Mouse (Mus musculus) adrenal gland, postnatal 10 days (tissue): ENCODE measurements around the gene A930004D18Rik. TPM values are rescaled to one million over a fixed set of nuclear protein-coding genes. Genes with fewer than 3 reads are reported as not detected.
A peak's percentile ranks its signal among the peaks of the same experiment; 100 is the strongest.

ENCODE experiments used
- DNase-seq: peaks from one replicate; pipeline ENCODE4 v3.0.0; 2021; ENCODE audit warnings: mixed read lengths
- total RNA-seq, 2 experiments: library from RNA; stranded (reverse); gene quantifications; 2 replicates each; pipeline ENCODE4 v1.2.3; 2021

Gene A930004D18Rik
- total RNA-seq, 2 experiments from 2014 or later, result 2.3 to 6.1 TPM

GRCm38 (mm10) chr2:18038141-18038752 is 710 bp upstream of the A930004D18Rik start:
- no peak for DNase-seq

DNA sequence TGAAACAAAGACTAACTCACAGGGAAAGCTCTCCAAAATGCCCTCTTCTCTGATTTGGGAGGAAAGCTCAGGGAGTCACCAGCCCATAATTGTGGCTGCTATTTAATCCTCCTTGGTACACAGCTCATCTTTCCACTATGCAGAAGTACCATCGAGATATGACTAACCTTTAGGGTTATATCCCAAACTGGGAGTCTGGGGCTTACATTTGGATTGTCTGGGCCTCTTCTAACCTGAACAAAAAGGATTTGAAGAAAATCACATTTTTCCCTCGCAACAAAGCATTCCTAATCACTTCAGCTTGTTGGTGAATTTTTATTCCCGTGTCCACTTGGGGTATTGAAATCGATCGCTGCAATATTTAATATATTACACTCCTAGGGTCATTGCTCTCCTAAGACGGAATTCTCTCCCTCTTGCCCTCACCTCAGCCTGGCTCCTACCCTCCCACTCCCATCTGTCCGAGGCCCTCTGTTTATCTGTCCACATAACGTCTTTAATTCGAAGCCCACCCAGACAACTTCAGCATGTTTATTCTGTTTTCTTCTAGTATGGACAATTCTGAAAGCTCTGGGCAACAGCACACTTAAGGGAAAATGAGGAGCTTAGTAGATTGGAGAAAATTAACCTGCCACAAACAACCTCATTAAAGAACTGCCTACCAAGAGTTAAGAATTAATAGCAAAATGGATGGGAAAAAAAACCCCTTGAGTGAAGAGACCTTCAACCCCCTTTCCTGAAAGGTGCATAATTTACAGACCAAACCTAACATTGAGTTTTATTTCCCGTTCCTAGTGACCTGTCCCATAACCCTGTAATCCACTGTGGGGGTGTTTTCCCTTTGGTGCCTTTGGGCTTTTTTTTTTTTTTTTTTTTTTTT is 2.9 kb downstream of the A930004D18Rik start:
- DNase-seq, result no peak

- no peak for DNase-seq
These were observed 4.1 kb downstream of the A930004D18Rik start for GRCm38 (mm10) chr2:18033166-18034108.

DNA sequence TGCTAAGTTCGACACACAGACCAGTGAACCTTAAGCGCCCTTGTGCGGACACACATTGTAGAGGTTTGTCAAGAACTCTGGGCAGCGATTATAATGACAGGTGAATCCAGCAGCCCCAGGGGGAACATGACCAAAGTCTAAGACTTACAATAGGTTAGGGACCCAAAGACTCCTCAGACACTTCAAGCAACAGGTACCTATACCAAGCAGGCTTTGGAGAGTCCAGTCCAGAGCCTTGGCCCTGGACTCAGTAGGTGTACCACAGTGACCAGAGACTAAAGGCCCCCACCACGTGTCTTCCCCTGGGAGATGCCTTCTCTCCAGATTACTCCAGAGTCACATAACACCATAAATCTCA is 5.0 kb downstream of the A930004D18Rik start:
- no peak for DNase-seq

DNA sequence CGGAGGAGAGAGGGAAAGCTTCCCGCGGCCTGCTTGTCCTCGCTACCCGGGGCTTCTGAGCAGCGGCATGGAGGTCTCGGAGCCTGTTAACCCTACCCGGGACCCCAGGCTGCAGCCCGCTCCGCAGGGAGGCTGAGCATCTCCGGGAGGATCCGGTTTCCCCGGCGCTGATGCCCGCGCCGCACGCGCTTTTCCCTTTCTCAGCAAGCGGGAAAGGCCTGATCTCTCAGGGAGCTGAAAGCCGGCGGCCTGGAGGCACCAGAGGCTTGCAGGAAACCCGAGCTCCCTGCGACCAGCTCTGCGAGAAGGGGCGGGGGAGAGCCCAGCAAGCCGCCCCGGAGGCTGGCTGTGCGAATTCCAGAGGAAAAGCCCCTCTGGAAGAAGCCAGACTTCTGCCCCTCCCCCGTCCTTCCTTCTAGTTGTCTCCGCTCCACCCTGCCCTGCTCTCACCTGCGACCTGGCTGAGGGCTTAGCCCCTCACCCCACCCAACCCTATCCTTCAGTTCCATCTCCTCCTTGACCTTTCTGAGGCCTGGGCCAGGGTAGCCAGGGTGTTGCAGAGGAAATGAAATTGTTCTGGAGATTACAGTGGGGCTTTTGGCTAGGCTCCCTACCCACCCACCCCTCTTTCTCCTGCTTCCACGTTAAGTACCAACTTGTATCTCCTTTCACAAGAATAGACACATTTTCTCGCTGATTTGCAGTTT is 5.6 kb downstream of the A930004D18Rik start:
- peak; percentile 72 for DNase-seq

- DNase-seq, result peak; percentile 52
These were observed 6.2 kb downstream of the A930004D18Rik start for GRCm38 (mm10) chr2:18031271-18031821.

DNA sequence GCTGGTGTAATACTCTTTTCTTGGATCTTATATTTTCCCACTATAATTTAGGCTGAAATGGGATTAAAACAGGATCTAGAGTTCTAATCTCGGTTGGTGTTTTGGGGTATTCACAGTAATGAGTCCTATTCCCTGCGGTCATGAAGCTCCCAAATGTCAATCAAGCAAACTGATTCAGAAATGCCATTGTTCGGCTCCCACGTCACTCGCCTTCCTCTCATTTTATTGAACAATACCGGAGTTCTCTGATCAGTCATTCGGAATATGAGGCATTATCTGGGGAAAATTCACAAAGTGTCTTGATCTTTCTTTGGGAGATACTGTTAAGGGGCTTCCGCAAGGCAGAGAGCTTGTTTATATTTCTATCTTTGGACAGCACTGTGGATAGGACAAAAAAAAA is 7.0 kb downstream of the A930004D18Rik start:
- no peak for DNase-seq

DNA sequence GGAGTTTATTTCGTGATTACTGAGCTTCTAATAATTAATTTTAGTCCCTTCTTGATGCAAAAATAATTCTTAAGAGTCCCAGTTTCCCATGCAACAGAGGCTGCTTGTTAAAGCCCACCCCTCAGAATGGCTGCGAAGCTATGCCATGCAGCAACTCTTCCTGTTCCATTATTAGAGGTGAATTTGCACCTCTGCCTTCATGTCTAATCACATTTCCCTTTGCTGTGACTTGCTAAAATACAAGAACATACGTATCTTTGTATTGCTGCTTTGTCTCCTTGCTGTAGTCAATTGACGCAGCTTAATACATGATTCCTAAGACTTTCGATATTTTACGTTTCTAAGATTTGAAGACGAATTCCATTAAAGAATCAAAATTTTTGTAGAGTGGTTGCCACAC is 7.9 kb downstream of the A930004D18Rik start:
- DNase-seq, result no peak

DNA sequence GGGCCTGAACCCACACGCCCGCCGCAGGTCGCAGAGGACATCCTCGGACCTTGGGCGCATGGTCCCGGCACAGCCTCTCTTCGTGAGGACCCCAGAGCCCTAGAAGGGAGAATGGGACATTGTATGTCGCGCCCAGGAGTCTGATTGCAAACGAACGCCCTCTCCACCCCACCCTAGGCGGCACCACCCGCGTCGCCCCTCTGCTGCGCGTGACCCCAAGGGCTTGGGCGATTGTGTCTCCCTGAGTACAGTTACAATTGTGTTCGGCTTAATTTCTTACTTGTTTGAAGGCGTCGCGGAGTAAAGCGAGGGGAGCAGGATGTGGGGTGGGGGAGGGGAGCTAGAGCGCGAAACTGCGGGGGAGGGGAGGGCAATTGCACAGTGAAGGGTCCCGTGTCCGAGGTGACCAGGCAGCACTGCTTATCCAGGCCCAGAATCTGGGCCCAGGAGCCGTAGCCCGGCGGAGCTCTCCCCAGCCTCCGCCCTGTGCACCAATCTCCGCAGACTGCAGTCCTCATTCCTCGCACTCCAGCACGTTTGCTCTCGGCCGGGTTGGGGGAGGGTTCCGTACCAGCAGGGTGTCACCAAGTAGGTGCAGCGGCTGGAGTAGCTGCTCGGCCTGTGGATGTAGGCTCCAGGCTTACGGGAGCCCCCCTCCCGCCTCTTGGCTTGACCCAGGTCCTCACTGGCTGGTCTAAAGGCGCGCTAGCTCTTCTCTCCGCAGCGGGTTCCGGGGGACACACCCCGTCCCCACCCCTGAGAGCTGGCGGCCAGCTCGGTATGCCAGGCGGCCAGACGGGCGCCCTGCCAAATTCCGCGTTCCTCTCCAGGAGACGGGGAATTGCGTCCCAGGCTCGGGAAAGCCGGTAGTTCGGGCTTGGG is 9.2 kb downstream of the A930004D18Rik start:
- DNase-seq, result peak; percentile 97

- DNase-seq, result peak; percentile 98
These were observed 9.9 kb downstream of the A930004D18Rik start for GRCm38 (mm10) chr2:18027448-18028139.

DNA sequence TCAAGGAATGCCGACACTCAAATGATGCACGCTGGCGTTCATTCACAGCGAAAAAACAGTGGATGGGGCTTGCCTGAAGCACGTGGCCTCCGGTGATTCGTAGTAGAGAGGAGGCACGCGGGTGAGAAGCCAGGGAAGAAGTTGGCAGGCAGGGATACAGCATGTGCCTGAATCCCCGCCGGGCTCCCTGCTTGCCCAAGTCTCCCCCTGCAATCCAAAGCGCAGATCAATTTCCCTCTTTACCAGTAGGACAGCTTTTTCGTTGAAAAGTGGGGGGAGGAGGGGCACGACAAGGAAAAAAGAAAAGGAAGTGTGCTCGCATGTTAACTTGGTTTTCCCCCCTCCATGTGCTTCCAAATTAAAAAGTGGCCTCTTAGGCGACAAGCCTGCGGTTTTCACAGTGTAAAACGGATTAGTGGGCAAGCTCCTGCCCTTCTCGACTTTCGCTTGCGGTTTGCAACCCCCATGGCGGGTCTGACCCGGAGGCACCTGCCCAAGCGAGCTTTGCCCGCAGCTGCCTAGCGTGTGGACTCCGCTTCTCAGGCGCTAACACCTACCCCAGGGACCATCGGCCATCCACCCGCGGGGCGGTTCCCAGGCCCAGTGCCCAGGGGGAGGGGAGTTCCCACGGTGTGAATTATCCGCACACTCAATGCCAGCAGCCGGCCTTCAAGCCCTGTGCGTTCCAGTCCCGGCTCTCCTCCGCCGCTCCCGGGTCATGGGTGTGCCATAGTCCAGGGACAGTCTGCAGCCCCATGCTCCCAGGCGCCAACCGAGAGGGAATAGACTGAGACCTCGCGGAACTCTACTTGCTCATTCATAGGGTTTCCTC is 11.2 kb downstream of the A930004D18Rik start:
- peak; percentile 77 for DNase-seq

DNA sequence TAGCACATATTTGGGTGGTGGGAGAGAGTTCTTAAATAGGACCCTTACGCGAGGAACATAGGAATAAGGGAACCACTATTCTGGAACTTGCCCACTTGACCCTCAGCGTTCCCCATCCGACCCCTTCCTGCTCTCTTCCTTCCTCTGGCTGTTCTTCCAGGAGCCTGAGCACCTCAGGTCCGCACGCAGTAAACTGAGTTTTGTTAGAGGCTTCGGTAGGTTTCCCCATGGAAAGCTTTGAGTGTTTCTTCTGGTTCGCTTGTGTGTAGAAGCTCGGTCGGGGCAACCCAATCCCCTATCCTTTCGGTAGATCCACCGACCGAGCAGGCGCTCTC is 11.8 kb downstream of the A930004D18Rik start:
- DNase-seq, result no peak

- DNase-seq, result no peak
These were observed 12.4 kb downstream of the A930004D18Rik start for GRCm38 (mm10) chr2:18025116-18025515.

DNA sequence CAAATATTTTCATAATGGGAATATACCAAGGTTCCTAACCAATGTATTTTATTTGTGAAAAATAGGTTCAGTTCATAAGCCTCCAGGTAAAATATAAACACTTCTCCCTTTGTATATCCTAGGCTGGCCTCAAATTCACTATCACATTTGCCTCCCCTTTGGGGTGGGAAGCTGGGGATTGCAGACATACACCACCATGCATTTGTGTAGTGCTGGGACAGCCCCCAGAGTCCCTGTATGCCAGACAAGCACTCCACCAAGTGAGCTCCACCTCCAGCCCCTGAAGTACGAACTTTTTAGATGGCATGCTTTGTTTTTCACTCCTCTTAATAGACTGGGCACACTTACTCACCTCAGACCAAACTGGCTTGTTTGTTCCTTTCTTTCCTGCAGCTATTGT is 14.7 kb downstream of the A930004D18Rik start:
- no peak for DNase-seq

DNA sequence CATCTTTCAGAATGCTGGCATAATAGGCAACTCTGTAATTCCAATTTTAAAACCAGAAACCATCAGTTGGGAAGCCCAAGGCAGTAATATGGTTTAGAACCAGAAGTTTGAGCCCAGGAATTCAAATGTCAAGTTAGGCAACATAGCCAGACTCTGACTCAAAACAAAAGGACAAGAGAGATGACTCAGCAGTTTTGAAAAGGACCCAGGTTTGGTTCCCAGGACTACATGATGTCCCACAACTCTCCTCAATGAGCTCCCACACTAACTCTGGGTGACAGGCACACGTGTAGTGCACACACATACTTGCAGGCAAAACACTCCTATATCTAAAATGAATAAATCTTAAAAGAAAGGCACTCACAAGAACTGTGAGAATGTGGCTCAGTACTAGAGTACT is 18.4 kb downstream of the A930004D18Rik start:
- DNase-seq, result no peak

DNA sequence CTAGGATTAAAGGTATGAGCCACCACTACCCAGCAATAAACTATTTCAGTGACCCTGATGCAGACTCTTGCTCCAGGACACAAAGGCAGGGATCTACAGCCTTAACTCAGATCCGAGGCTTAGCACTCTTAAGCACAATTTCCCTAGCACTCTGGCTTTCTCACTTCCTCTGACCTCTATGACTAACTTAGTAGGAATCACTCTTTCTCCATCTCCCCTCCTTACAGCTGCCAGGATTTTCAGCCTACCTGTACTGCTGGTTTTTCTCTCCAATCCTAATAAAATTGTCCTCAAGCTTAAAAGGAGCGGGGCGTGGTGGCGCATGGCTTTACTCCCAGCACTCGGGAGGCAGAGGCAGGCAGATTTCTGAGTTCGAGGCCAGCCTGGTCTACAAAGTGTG is 20.2 kb downstream of the A930004D18Rik start:
- DNase-seq, result no peak

GRCm38 (mm10) chr2:18016639-18017038 is 20.9 kb downstream of the A930004D18Rik start:
- DNase-seq, result no peak

DNA sequence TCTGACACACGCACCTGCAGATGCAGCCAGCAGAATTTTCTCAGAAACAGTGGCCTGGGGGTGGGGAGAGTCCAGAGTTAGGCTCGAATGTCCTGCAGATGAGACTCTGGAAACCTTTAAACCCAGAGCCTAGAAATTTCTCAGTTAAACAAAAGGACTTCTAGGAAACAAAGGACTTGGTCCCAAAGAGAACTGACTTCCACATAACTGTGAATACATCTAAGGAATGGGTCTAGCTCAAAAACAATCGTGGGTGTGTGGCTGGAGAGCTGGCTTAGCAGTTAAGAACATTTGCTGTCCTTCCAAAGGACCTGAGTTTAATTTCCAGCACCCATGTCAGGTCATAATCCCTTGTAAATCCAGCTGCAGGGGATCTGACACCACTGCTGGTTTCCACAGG is 22.0 kb downstream of the A930004D18Rik start:
- no peak for DNase-seq

- no peak for DNase-seq
These were observed 24.7 kb downstream of the A930004D18Rik start for GRCm38 (mm10) chr2:18012866-18013265.
